Mouse (Mus musculus) MEL (cell line): ENCODE measurements around the gene Usp3.

Experiments
- CTCF ChIP-seq, 3 experiments: IDR thresholded peaks in 2 of 3; conservative IDR thresholded peaks in 1 of 3; 2 replicates each; pipeline ENCODE4 v1.5.1; 2011 to 2012; ENCODE audit warnings: low read length in 3 of 3, low read depth in 2 of 3, mild to moderate bottlenecking in 2 of 3, improper control_type of control experiment in 1 of 3, inconsistent platforms in 1 of 3, mixed read lengths in 1 of 3, moderate library complexity in 1 of 3; ENCODE audit not compliant: control insufficient read depth in 1 of 3, insufficient read depth in 1 of 3, poor library complexity in 1 of 3, severe bottlenecking in 1 of 3
- HCFC1 ChIP-seq: IDR thresholded peaks from 2 replicates; pipeline ENCODE4 v1.6.1; 2012; ENCODE audit warnings: low read depth, mild to moderate bottlenecking, inconsistent platforms, low read length, improper control_type of control experiment, moderate library complexity
- KAT2A ChIP-seq: conservative IDR thresholded peaks from 2 replicates; pipeline ENCODE4 v1.6.1; 2012; ENCODE audit warnings: low read depth, low read length, improper control_type of control experiment, inconsistent platforms
- MAX ChIP-seq: IDR thresholded peaks from 2 replicates; pipeline ENCODE4 v1.6.1; 2011; ENCODE audit warnings: low read length, improper control_type of control experiment
- POLR2A ChIP-seq, 2 experiments: IDR thresholded peaks; 2 replicates each; pipeline ENCODE4 v1.6.1; 2011 to 2012; ENCODE audit warnings: low read length in 2 of 2, mild to moderate bottlenecking in 2 of 2, control low read depth in 1 of 2, improper control_type of control experiment in 1 of 2, low read depth in 1 of 2, moderate library complexity in 1 of 2; ENCODE audit not compliant: control insufficient read depth in 1 of 2, insufficient read depth in 1 of 2, poor library complexity in 1 of 2
- TCF12 ChIP-seq: IDR thresholded peaks from 2 replicates; pipeline ENCODE4 v1.6.1; 2014; ENCODE audit warnings: low read depth, mild to moderate bottlenecking, inconsistent platforms, low read length, improper control_type of control experiment, moderate library complexity

DNA sequence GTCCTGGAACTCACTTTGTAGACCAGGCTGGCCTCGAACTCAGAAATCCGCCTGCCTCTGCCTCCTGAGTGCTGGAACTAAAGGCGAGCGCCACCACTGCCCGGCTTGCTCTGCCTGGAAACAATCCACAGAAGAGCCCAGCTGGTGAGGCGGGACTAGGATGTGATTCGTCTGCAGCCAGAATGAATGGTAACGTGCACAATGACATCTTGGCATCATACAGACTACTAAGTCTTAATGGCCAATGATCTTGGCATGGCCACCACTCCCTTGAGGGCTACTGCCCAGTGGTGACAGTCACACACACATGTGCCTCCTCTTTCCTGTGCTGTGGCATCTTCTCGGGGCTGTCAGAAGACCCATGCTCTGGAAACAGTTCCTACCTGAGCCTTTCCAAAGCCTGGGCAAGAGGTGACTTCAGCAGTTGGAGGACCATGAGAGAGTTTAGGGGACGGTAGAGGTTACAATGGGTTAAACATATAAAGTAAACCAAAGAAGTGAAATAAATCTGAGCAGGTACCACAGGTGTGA is 77.2 kb downstream of the Usp3 start:
- TF ChIP-seq MAX (no peak), TCF12 (no peak), POLR2A (IDR thresholded peaks at IDR 0.05; ENCODE audit: control insufficient read depth in 1 of 2, insufficient read depth in 1 of 2, low read depth in 1 of 2, low read length in 2 of 2, poor library complexity in 1 of 2) (no peak; a peak in 1 of 4 replicates), CTCF (IDR thresholded peaks at IDR 0.05 in 2 of 3, conservative IDR thresholded peaks at IDR 0.05 in 1 of 3; ENCODE audit: control insufficient read depth in 1 of 3, insufficient read depth in 1 of 3, low read depth in 2 of 3, low read length in 3 of 3, poor library complexity in 1 of 3, severe bottlenecking in 1 of 3) (no peak), KAT2A (no peak), HCFC1 (no peak)
